Mouse (Mus musculus): ENCODE measurements around the gene Slc9a7.

GRCm38 (mm10) chrX:20157519-20157918 lies 134.1 kb downstream of the Slc9a7 start:
- TF ChIP-seq POLR2A (IDR thresholded peaks at IDR 0.05; ENCODE audit: low read depth, low read length) (no peak), CTCF (IDR thresholded peaks at IDR 0.05; ENCODE audit: borderline replicate concordance, insufficient read depth, low read length) (no peak)

Measured in embryonic fibroblast, embryonic 13.5 days (primary cell).